Mouse (Mus musculus): ENCODE data around the gene Cttnbp2nl. TPM values are rescaled to one million over a fixed set of nuclear protein-coding genes. Genes with fewer than 3 reads are reported as not detected.
A peak's percentile ranks its signal among the peaks of the same experiment; 100 is the strongest.

Cttnbp2nl gene
- polyA plus RNA-seq, 1 experiment from 2014 or later = 55.7 TPM

DNA sequence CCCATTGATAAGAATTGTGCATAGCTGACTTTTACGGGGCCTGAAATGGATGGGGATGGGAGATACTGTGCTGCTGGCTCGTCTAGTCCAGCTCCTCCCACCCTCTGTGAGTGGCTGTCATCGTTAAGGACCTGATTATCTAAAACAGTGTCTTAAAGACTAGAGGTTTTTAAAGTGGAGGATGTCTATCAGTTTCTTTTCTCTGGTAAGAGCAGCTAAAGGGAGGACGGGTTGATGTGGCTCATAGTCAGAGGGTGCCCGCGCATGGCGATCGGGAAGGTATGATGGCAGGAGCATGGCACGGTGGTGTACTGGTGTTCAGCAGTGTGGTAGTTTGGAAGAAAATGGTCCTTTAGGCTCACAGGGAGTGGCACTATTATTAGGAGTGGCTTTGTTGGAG lies 9.7 kb upstream of the Cttnbp2nl start:
- H3K27me3 ChIP-seq (ENCODE audit: control insufficient read depth, insufficient read depth, low read length) = no peaks in the 10 kb centered on the region
- DNase-seq (ENCODE audit: low spot score) (no peak), ATAC-seq (ENCODE audit: insufficient read depth, low FRiP score, low TSS enrichment) (no peak)
- no peak overlapping the region for H3K27ac ChIP-seq (ENCODE audit: low read depth, low read length)
- H3K4me1 ChIP-seq (ENCODE audit: control insufficient read depth, insufficient read depth, low read length) = no peaks in the 10 kb centered on the region
- 81% methylated on average over 9 of the region's 9 CpGs for WGBS
- H3K36me3 ChIP-seq (ENCODE audit: control insufficient read depth, insufficient read depth, low read length) = no peaks in the 10 kb centered on the region
- H3K9me3 ChIP-seq (ENCODE audit: control insufficient read depth, low read length) = no peaks in the 10 kb centered on the region
- H3K4me2 ChIP-seq (ENCODE audit: low read depth) = no peak overlapping the region
- no peak overlapping the region for H3K9ac ChIP-seq (ENCODE audit: low read length)
- no peak overlapping the region for H3K4me3 ChIP-seq (ENCODE audit: low read depth, low read length)

DNA sequence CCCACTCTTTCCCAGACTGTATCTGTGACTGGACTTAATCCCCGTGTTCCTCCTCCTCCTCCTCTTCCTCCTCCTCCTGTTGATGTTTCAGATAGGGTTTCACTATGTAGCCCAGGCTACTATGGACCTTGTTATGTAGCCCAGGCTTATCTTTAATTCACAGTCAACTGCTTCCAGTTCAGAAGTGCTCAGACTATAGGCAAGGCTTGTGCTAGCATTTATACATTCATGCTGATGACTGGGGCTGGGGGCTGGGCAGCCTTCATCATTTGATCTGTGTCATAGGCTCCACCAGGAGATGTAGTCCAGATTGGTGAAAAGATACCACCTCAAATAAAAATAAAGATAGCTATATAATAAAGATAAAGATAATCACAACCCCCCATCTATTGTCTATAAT lies 9.0 kb upstream of the Cttnbp2nl start:
- H3K36me3 ChIP-seq (ENCODE audit: control insufficient read depth, insufficient read depth, low read length) = no peaks in the 10 kb centered on the region
- no peak for DNase-seq (ENCODE audit: low spot score)
- no peak overlapping the region for H3K4me3 ChIP-seq (ENCODE audit: low read depth, low read length)
- no peak overlapping the region for H3K4me2 ChIP-seq (ENCODE audit: low read depth)
- H3K9ac ChIP-seq (ENCODE audit: low read length) = no peak overlapping the region
- H3K4me1 ChIP-seq (ENCODE audit: control insufficient read depth, insufficient read depth, low read length) = no peaks in the 10 kb centered on the region
- H3K27ac ChIP-seq (ENCODE audit: low read depth, low read length) = no peak overlapping the region
- H3K27me3 ChIP-seq (ENCODE audit: control insufficient read depth, insufficient read depth, low read length) = no peaks in the 10 kb centered on the region
- 75% methylated on average over 1 of the region's 1 CpGs for WGBS
- no peak for ATAC-seq (ENCODE audit: insufficient read depth, low FRiP score, low TSS enrichment)
- H3K9me3 ChIP-seq (ENCODE audit: control insufficient read depth, low read length) = no peaks in the 10 kb centered on the region

GRCm38 (mm10) chr3:105061496-105061895 lies 8.6 kb upstream of the Cttnbp2nl start:
- ATAC-seq (ENCODE audit: insufficient read depth, low FRiP score, low TSS enrichment) (no peak), DNase-seq (ENCODE audit: low spot score) (no peak)
- H3K9ac ChIP-seq (ENCODE audit: low read length) = no peak overlapping the region
- no peaks in the 10 kb centered on the region for H3K27me3 ChIP-seq (ENCODE audit: control insufficient read depth, insufficient read depth, low read length)
- no peak overlapping the region for H3K27ac ChIP-seq (ENCODE audit: low read depth, low read length)
- no peak overlapping the region for H3K4me3 ChIP-seq (ENCODE audit: low read depth, low read length)
- H3K4me2 ChIP-seq (ENCODE audit: low read depth) = no peak overlapping the region
- 82% methylated on average over 3 of the region's 3 CpGs for WGBS
- no peaks in the 10 kb centered on the region for H3K4me1 ChIP-seq (ENCODE audit: control insufficient read depth, insufficient read depth, low read length)
- H3K36me3 ChIP-seq (ENCODE audit: control insufficient read depth, insufficient read depth, low read length) = no peaks in the 10 kb centered on the region
- no peaks in the 10 kb centered on the region for H3K9me3 ChIP-seq (ENCODE audit: control insufficient read depth, low read length)

DNA sequence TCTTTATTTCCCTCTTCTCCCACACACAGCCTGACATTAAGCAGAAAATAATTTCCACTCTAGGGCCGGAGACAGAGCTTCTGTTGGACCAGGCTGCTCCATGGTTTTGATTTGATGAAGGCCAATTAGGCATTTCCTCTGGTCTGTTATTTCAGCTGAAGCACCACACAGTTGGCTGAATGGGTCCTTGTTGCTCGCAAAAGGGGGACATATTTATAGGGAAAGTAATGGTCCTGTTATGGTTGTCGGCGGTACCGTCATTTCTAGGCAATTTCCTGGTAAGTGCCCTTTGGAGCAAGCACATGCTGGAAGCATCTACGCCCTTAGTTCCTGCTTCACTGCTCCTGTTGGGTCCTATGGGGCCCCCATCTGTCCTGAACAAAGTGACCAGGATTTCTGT lies 8.0 kb upstream of the Cttnbp2nl start:
- ATAC-seq (ENCODE audit: insufficient read depth, low FRiP score, low TSS enrichment) (no peak), DNase-seq (ENCODE audit: low spot score) (no peak)
- H3K4me2 ChIP-seq (ENCODE audit: low read depth) = no peak overlapping the region
- H3K9ac ChIP-seq (ENCODE audit: low read length) = no peak overlapping the region
- no peaks in the 10 kb centered on the region for H3K4me1 ChIP-seq (ENCODE audit: control insufficient read depth, insufficient read depth, low read length)
- H3K36me3 ChIP-seq (ENCODE audit: control insufficient read depth, insufficient read depth, low read length) = no peaks in the 10 kb centered on the region
- H3K4me3 ChIP-seq (ENCODE audit: low read depth, low read length) = no peak overlapping the region
- H3K9me3 ChIP-seq (ENCODE audit: control insufficient read depth, low read length) = no peaks in the 10 kb centered on the region
- WGBS = 63% methylated on average over 6 of the region's 6 CpGs
- H3K27ac ChIP-seq (ENCODE audit: low read depth, low read length) = no peak overlapping the region
- no peaks in the 10 kb centered on the region for H3K27me3 ChIP-seq (ENCODE audit: control insufficient read depth, insufficient read depth, low read length)

- DNase-seq (ENCODE audit: low spot score) (no peak), ATAC-seq (ENCODE audit: insufficient read depth, low FRiP score, low TSS enrichment) (no peak)
- 84% methylated on average over 7 of the region's 7 CpGs for WGBS
- no peaks in the 10 kb centered on the region for H3K36me3 ChIP-seq (ENCODE audit: control insufficient read depth, insufficient read depth, low read length)
- H3K4me1 ChIP-seq (ENCODE audit: control insufficient read depth, insufficient read depth, low read length) = no peaks in the 10 kb centered on the region
- H3K27ac ChIP-seq (ENCODE audit: low read depth, low read length) = no peak overlapping the region
- no peak overlapping the region for H3K9ac ChIP-seq (ENCODE audit: low read length)
- no peak overlapping the region for H3K4me2 ChIP-seq (ENCODE audit: low read depth)
- H3K4me3 ChIP-seq (ENCODE audit: low read depth, low read length) = no peak overlapping the region
- no peaks in the 10 kb centered on the region for H3K27me3 ChIP-seq (ENCODE audit: control insufficient read depth, insufficient read depth, low read length)
- H3K9me3 ChIP-seq (ENCODE audit: control insufficient read depth, low read length) = no peaks in the 10 kb centered on the region
Observed at GRCm38 (mm10) chr3:105059911-105060310, 7.0 kb upstream of the Cttnbp2nl start.

- Histone ChIP-seq H3K27ac (ENCODE audit: low read depth, low read length) (no peak overlapping the region), H3K27me3 (ENCODE audit: control insufficient read depth, insufficient read depth, low read length) (no peaks in the 10 kb centered on the region), H3K36me3 (ENCODE audit: control insufficient read depth, insufficient read depth, low read length) (no peaks in the 10 kb centered on the region), H3K9me3 (ENCODE audit: control insufficient read depth, low read length) (no peaks in the 10 kb centered on the region), H3K4me1 (ENCODE audit: control insufficient read depth, insufficient read depth, low read length) (no peaks in the 10 kb centered on the region), H3K4me3 (ENCODE audit: low read depth, low read length) (no peak overlapping the region), H3K9ac (ENCODE audit: low read length) (peak overlapping the region; percentile 40), H3K4me2 (ENCODE audit: low read depth) (peak overlapping the region; percentile 36)
- ATAC-seq (ENCODE audit: insufficient read depth, low FRiP score, low TSS enrichment) (peak; percentile 71; the same call in 1 of the 2 replicates), DNase-seq (ENCODE audit: low spot score) (peak; percentile 86)
- 19% methylated on average over 25 of the region's 25 CpGs for WGBS
Observed at GRCm38 (mm10) chr3:105058627-105059513, 5.9 kb upstream of the Cttnbp2nl start.

- Histone ChIP-seq H3K36me3 (ENCODE audit: control insufficient read depth, insufficient read depth, low read length) (no peaks in the 10 kb centered on the region), H3K9ac (ENCODE audit: low read length) (no peak overlapping the region), H3K4me2 (ENCODE audit: low read depth) (no peak overlapping the region), H3K9me3 (ENCODE audit: control insufficient read depth, low read length) (no peaks in the 10 kb centered on the region), H3K27me3 (ENCODE audit: control insufficient read depth, insufficient read depth, low read length) (no peaks in the 10 kb centered on the region), H3K27ac (ENCODE audit: low read depth, low read length) (no peak overlapping the region), H3K4me1 (ENCODE audit: control insufficient read depth, insufficient read depth, low read length) (peaks cover 11% of the 10 kb centered on the region), H3K4me3 (ENCODE audit: low read depth, low read length) (no peak overlapping the region)
- no peak for DNase-seq (ENCODE audit: low spot score)
- ATAC-seq (ENCODE audit: insufficient read depth, low FRiP score, low TSS enrichment) = no peak
- WGBS = 75% methylated on average over 4 of the region's 4 CpGs
Observed at GRCm38 (mm10) chr3:105055666-105056065, 2.7 kb upstream of the Cttnbp2nl start.

DNA sequence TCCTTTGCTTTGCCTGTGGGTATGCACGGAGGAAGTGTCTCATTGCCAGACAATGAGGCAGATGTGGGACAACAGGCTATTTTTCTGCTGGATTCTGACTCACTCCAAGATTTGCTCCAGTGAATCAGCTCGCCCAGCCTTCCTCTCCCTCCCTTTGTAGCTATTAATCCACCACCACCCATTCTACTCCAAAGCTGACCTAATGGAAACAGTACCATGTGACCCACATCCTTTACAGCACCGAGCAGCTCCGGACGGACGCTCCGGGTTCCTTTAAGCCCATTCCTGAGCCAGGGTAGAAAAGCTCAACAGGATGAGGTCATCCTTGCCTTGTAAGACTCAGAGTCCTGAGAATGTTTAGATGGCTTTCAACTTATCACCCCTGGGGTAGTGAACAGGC lies 2.0 kb upstream of the Cttnbp2nl start:
- Histone ChIP-seq H3K36me3 (ENCODE audit: control insufficient read depth, insufficient read depth, low read length) (no peaks in the 10 kb centered on the region), H3K4me2 (ENCODE audit: low read depth) (no peak overlapping the region), H3K27ac (ENCODE audit: low read depth, low read length) (no peak overlapping the region), H3K9ac (ENCODE audit: low read length) (no peak overlapping the region), H3K9me3 (ENCODE audit: control insufficient read depth, low read length) (no peaks in the 10 kb centered on the region), H3K4me3 (ENCODE audit: low read depth, low read length) (no peak overlapping the region), H3K27me3 (ENCODE audit: control insufficient read depth, insufficient read depth, low read length) (no peaks in the 10 kb centered on the region), H3K4me1 (ENCODE audit: control insufficient read depth, insufficient read depth, low read length) (peaks cover 11% of the 10 kb centered on the region)
- 79% methylated on average over 7 of the region's 7 CpGs for WGBS
- no peak for DNase-seq (ENCODE audit: low spot score)
- no peak for ATAC-seq (ENCODE audit: insufficient read depth, low FRiP score, low TSS enrichment)

DNA sequence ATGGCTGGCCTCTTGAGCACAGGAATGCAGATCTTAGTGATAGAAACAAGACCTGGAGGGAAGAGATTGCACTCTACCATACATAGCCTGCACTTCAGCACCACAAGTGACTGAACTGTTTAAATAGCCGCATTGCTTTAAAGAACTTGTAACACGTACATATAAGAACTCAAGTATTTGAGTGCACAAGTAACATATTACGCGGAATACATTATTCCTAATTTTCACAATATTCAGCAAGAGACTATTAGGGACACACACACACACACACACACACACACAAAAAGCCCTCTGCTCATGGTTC lies 704 bp upstream of the Cttnbp2nl start:
- 76% methylated on average over 4 of the region's 4 CpGs for WGBS
- H3K4me1 ChIP-seq (ENCODE audit: control insufficient read depth, insufficient read depth, low read length) = peaks cover 11% of the 10 kb centered on the region
- H3K27me3 ChIP-seq (ENCODE audit: control insufficient read depth, insufficient read depth, low read length) = no peaks in the 10 kb centered on the region
- DNase-seq (ENCODE audit: low spot score) = no peak
- H3K36me3 ChIP-seq (ENCODE audit: control insufficient read depth, insufficient read depth, low read length) = no peaks in the 10 kb centered on the region
- peak overlapping the region; percentile 79 for H3K4me3 ChIP-seq (ENCODE audit: low read depth, low read length)
- H3K9me3 ChIP-seq (ENCODE audit: control insufficient read depth, low read length) = no peaks in the 10 kb centered on the region
- H3K27ac ChIP-seq (ENCODE audit: low read depth, low read length) = peak overlapping the region; percentile 42; the same call in 1 of the 2 replicates
- peak overlapping the region; percentile 70 for H3K4me2 ChIP-seq (ENCODE audit: low read depth)
- H3K9ac ChIP-seq (ENCODE audit: low read length) = peak overlapping the region; percentile 58
- ATAC-seq (ENCODE audit: insufficient read depth, low FRiP score, low TSS enrichment) = no peak

Measured in neural tube, embryonic 11.5 days (tissue).